Mouse (Mus musculus): Measurements from ENCODE around the gene Oat.

- TF ChIP-seq CTCF (IDR thresholded peaks at IDR 0.05; ENCODE audit: control insufficient read depth, insufficient read depth, low read length) (no peak), POLR2A (IDR thresholded peaks at IDR 0.05; ENCODE audit: borderline replicate concordance, control insufficient read depth, low read depth, low read length) (no peak)
These were observed 44.0 kb upstream of the Oat start for GRCm38 (mm10) chr7:132619975-132620918.

All from bone marrow, adult 2 months (tissue).